Comparison of ENCODE assay signal across 8 mouse cellular contexts in the genomic region with DNA sequence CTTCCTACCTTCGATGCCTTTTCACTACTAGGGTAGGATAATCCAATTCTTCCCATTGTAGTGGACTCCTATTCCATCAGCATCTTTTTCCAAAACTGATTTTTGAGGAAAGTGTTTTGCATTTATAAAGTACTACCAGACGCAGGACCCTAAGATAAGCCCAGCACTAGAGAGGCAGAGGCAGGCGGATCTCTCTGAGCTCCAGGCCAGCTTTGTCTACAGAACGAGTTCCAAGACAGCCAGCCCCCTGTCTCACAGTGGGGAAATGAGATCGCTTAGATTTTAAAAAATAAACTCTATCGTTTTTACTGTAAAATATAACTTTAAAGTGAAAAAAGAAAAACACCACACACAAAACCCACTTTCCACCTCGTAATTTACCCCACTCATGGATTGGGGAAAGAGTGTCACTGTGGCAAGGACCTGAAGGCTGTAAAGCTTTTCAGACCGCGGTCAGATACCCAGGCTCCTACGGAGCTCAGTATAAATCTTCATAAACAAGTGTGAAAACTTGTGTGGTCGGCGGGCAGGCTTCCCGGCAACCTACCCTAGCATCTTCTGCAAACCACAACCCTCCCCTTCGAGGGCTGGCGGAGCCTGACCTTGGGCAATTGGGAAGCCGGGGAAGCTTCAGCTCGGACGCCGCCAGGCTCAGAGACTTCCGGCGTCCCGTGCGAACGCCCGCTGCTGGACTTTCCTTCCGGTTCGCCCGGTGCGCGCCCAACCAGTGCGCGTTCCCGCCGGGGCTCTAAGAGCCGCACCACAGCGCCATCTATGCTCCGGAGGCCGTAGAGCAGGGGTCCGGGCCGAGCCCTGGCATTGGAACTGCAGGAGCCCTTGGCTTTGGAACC. TPM values are rescaled to one million over a fixed set of nuclear protein-coding genes. Genes with fewer than 3 reads are reported as not detected.
DNase-seq lines count a peak whose midpoint lies in the region; ATAC-seq and TF ChIP-seq lines count a peak whose summit lies in the region.

A gene (minus strand): TSS at position 747 of the 851 bp plus-strand sequence.

- no peaks in the 10 kb centered on the region for H3K27me3 ChIP-seq in hindbrain, postnatal 0 days (ENCODE audit: insufficient read depth, low read length)

- peak within 1 kb of the TSS; percentile 62 for H3K4me3 ChIP-seq in hindbrain, postnatal 0 days (ENCODE audit: low read length)
- H3K4me3 ChIP-seq in left cerebral cortex, adult 2 months: peak within 1 kb of the TSS; percentile 57

- TF ChIP-seq CTCF in hindbrain, postnatal 0 days (IDR thresholded peaks at IDR 0.05; ENCODE audit: low read depth): peak; percentile 92
- peak; percentile 96 for TF ChIP-seq CTCF in left cerebral cortex, adult 2 months (IDR thresholded peaks at IDR 0.05)

- 5% methylated on average over 40 of the region's 40 CpGs for WGBS in hindbrain, postnatal 0 days

- peak within 1 kb of the TSS; percentile 61 for H3K9ac ChIP-seq in hindbrain, postnatal 0 days (replicated peaks; ENCODE audit: low read length)

- intact Hi-C loops in left cerebral cortex, adult 2 months (cut with DNase I): loop anchor here (1.0 to 10.0 kb wide), 4 partner anchors 91 to 447 kb away; a partner anchor contains a TSS

- H3K4me1 ChIP-seq in hindbrain, postnatal 0 days (ENCODE audit: insufficient read depth, low read length): no peaks in the 10 kb centered on the region

- peak within 1 kb of the TSS; percentile 83 for H3K27ac ChIP-seq in hindbrain, postnatal 0 days
- H3K27ac ChIP-seq in left cerebral cortex, adult 2 months: peak within 1 kb of the TSS; percentile 87

- no peaks in the 10 kb centered on the region for H3K36me3 ChIP-seq in hindbrain, postnatal 0 days (ENCODE audit: insufficient read depth, low read length)

- DNase-seq in T-cell, adult 2 months (ENCODE audit: low spot score): peak; percentile 87
- DNase-seq in cerebellum, postnatal 36 days: peak; percentile 92
- DNase-seq in gastrocnemius, adult 18-20 months (ENCODE audit: low spot score): peak; percentile 90
- DNase-seq in hindbrain, postnatal 0 days (ENCODE audit: low spot score): peak; percentile 97
- peak; percentile 88 to 91 for DNase-seq in left cerebral cortex, adult 2 months (ENCODE audit: extremely low spot score in 1 of 2, low spot score in 2 of 2)
- peak; percentile 90 to 91 for DNase-seq in right cerebral cortex, adult 2 months (ENCODE audit: low spot score in 2 of 2)
- peak; percentile 90 for DNase-seq in urinary bladder, postnatal 14 days (ENCODE audit: low spot score)

- no peaks in the 10 kb centered on the region for H3K9me3 ChIP-seq in hindbrain, postnatal 0 days (ENCODE audit: low read length)

- H3K4me2 ChIP-seq in hindbrain, postnatal 0 days (ENCODE audit: low read depth, low read length): peak within 1 kb of the TSS; percentile 72

- ATAC-seq in hindbrain, postnatal 0 days: peak; percentile 95
- peak; percentile 100 for ATAC-seq in megakaryocyte, adult 5-6 weeks (ENCODE audit: poor library complexity, severe bottlenecking)

RNA-seq across cellular contexts. Expression of the gene that starts here (rescaled TPM):
- 10 to 100 TPM; 25.4 to 29.7 TPM for total RNA-seq in gastrocnemius, adult 18-20 months (2021)
- total RNA-seq in hindbrain, postnatal 0 days (2014; rRNA removed): 9.2 and 9.8 TPM in 2 replicates
- polyA plus RNA-seq in hindbrain, postnatal 0 days (2015; fragmentation: Nextera tagmentation; extraction: Ambion mirVana): 57.4 and 58.5 TPM in 2 replicates
- 10 to 100 TPM; 20.4 to 21.0 TPM for total RNA-seq in left cerebral cortex, adult 2 months (2021)
- 21.2 and 22.9 TPM in 2 replicates for total RNA-seq in megakaryocyte, adult 5-6 weeks (2015)
- total RNA-seq in megakaryocyte, adult 5-6 weeks (2017): 12.7 and 20.6 TPM in 2 replicates

Comparison
In these comparisons a context has a peak if more than half of its experiments do, and no peak if none do; other contexts are left out.
1. Peak in every context shown above with its lines: DNase-seq, ATAC-seq, H3K4me3 ChIP-seq and H3K27ac ChIP-seq.